In the genomic region with DNA sequence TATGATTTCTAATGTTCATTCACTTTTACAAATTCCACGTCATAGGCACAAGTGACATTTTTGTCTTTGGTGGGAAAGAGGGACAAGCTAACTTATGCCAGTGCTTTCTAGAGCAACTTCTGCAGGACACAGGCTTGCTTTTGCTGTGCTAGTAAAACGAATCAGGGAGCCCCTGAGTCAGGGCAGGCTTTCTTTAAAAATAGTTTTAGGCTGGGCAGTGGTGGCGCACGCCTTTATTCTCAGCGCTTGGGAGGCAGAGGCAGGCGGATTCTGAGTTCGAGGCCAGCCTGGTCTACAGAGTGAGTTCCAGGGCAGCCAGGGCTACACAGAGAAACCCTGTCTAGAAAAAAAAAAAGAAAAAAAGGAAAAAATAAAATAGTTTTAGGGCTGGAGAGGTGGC, we compare ENCODE assay signal across 21 mouse cellular contexts. TPM values are rescaled to one million over a fixed set of nuclear protein-coding genes. Genes with fewer than 3 reads are reported as not detected.
A peak's percentile ranks its signal among the peaks of the same experiment; 100 is the strongest.
DNase-seq lines count a peak whose midpoint lies in the region; ATAC-seq and TF ChIP-seq lines count a peak whose summit lies in the region.
"Had no signal": no experiment of that assay in that cellular context is flagged by ENCODE, and none has a peak within 500 bp of the region (broad histone marks: within the 10 kb centered on the region; RNA-seq: fewer than 3 reads in every experiment).

No protein-coding gene starts in this region.

- no peak for ATAC-seq in forebrain, embryonic 11.5 days (replicated peaks; ENCODE audit: low FRiP score)
- ATAC-seq in forebrain, embryonic 12.5 days (ENCODE audit: low FRiP score) = no peak
- no peak for ATAC-seq in midbrain, embryonic 11.5 days (ENCODE audit: low FRiP score)
- ATAC-seq in midbrain, postnatal 0 days (ENCODE audit: low FRiP score) = no peak
- ATAC-seq: activated CD4-positive, CD25-positive, alpha-beta regulatory T cell, adult 4 months; CD4-positive, CD25-positive, alpha-beta regulatory T cell, adult 4 months; Patski had no signal

- TF ChIP-seq CTCF in midbrain, postnatal 0 days (IDR thresholded peaks at IDR 0.05) = no peak

- intact Hi-C loops in heart, postnatal 25 days (cut with DNase I) = no loop called here

- no peaks in the 10 kb centered on the region for H3K27me3 ChIP-seq in forebrain, embryonic 11.5 days (ENCODE audit: control insufficient read depth, insufficient read depth, low read length)
- H3K27me3 ChIP-seq in forebrain, embryonic 12.5 days = no peaks in the 10 kb centered on the region
- H3K27me3 ChIP-seq in heart, embryonic 10.5 days (ENCODE audit: insufficient read depth, poor library complexity, severe bottlenecking) = no peaks in the 10 kb centered on the region
- no peaks in the 10 kb centered on the region for H3K27me3 ChIP-seq in midbrain, embryonic 11.5 days (ENCODE audit: control insufficient read depth, insufficient read depth, low read length)
- no peaks in the 10 kb centered on the region for H3K27me3 ChIP-seq in midbrain, postnatal 0 days (ENCODE audit: insufficient read depth, low read length)
- H3K27me3 ChIP-seq: CH12.LX, Patski had no signal

- H3K4me2 ChIP-seq in forebrain, embryonic 11.5 days (ENCODE audit: low read depth, low read length, severe bottlenecking) = no peak overlapping the region
- no peak overlapping the region for H3K4me2 ChIP-seq in forebrain, embryonic 12.5 days
- H3K4me2 ChIP-seq in midbrain, embryonic 11.5 days = no peak overlapping the region
- H3K4me2 ChIP-seq in midbrain, postnatal 0 days (ENCODE audit: low read depth, low read length, poor library complexity, severe bottlenecking) = no peak overlapping the region

- peak; percentile 31 for DNase-seq in forebrain, embryonic 11.5 days (ENCODE audit: low spot score)
- DNase-seq in heart, embryonic 10.5 days (ENCODE audit: low spot score) = peak; percentile 54
- no peak for DNase-seq in heart, postnatal 25 days (ENCODE audit: low spot score)
- peak; percentile 59 for DNase-seq in midbrain, embryonic 11.5 days (ENCODE audit: low spot score, missing footprints)
- no peak for DNase-seq in midbrain, postnatal 0 days (ENCODE audit: low spot score)
- DNase-seq: adrenal gland, adult 2 months; adrenal gland, adult 8-10 months; adrenal gland, postnatal 10 days; adrenal gland, postnatal 14 days; adrenal gland, postnatal 25 days; adrenal gland, postnatal 36 days; B cell, adult 2 months; cerebellum, adult 11 months; cerebellum, adult 11-12 months; cerebellum, adult 18-20 months had no signal

- H3K9me3 ChIP-seq in forebrain, embryonic 11.5 days (ENCODE audit: control insufficient read depth, low read length) = no peaks in the 10 kb centered on the region
- no peaks in the 10 kb centered on the region for H3K9me3 ChIP-seq in forebrain, embryonic 12.5 days
- no peaks in the 10 kb centered on the region for H3K9me3 ChIP-seq in heart, embryonic 10.5 days
- H3K9me3 ChIP-seq in midbrain, embryonic 11.5 days (ENCODE audit: control insufficient read depth, low read length) = no peaks in the 10 kb centered on the region
- H3K9me3 ChIP-seq in midbrain, postnatal 0 days (ENCODE audit: low read length) = no peaks in the 10 kb centered on the region
- H3K9me3 ChIP-seq: G1E had no signal

- H3K4me3 ChIP-seq in forebrain, embryonic 11.5 days (ENCODE audit: low read depth, low read length) = no peak overlapping the region
- H3K4me3 ChIP-seq in forebrain, embryonic 12.5 days (replicated peaks) = no peak overlapping the region
- H3K4me3 ChIP-seq in heart, embryonic 10.5 days = no peak overlapping the region
- H3K4me3 ChIP-seq in midbrain, embryonic 11.5 days (ENCODE audit: low read depth, low read length) = no peak overlapping the region
- H3K4me3 ChIP-seq in midbrain, postnatal 0 days (ENCODE audit: low read depth, low read length) = no peak overlapping the region

- no peak overlapping the region for H3K27ac ChIP-seq in forebrain, embryonic 11.5 days (ENCODE audit: low read depth, low read length)
- no peak overlapping the region for H3K27ac ChIP-seq in forebrain, embryonic 12.5 days
- no peak overlapping the region for H3K27ac ChIP-seq in heart, embryonic 10.5 days
- no peak overlapping the region for H3K27ac ChIP-seq in midbrain, embryonic 11.5 days (ENCODE audit: low read depth, low read length)
- H3K27ac ChIP-seq in midbrain, postnatal 0 days (ENCODE audit: low read depth, low read length) = no peak overlapping the region

- 94% methylated on average over 7 of the region's 7 CpGs for WGBS in forebrain, embryonic 11.5 days
- 96% methylated on average over 7 of the region's 7 CpGs for WGBS in forebrain, embryonic 12.5 days
- WGBS in heart, embryonic 10.5 days = 90% methylated on average over 7 of the region's 7 CpGs
- 95% methylated on average over 7 of the region's 7 CpGs for WGBS in midbrain, embryonic 11.5 days
- WGBS in midbrain, postnatal 0 days = 98% methylated on average over 7 of the region's 7 CpGs

- H3K4me1 ChIP-seq in forebrain, embryonic 11.5 days (replicated peaks; ENCODE audit: control insufficient read depth, insufficient read depth, low read length) = no peaks in the 10 kb centered on the region
- no peaks in the 10 kb centered on the region for H3K4me1 ChIP-seq in forebrain, embryonic 12.5 days
- no peaks in the 10 kb centered on the region for H3K4me1 ChIP-seq in heart, embryonic 10.5 days
- H3K4me1 ChIP-seq in midbrain, embryonic 11.5 days (ENCODE audit: control insufficient read depth, insufficient read depth, low read length) = no peaks in the 10 kb centered on the region
- no peaks in the 10 kb centered on the region for H3K4me1 ChIP-seq in midbrain, postnatal 0 days (ENCODE audit: insufficient read depth, low read length)

- no peak overlapping the region for H3K9ac ChIP-seq in forebrain, embryonic 11.5 days (ENCODE audit: low read length)
- H3K9ac ChIP-seq in forebrain, embryonic 12.5 days = no peak overlapping the region
- no peak overlapping the region for H3K9ac ChIP-seq in midbrain, embryonic 11.5 days (ENCODE audit: low read length)
- no peak overlapping the region for H3K9ac ChIP-seq in midbrain, postnatal 0 days (replicated peaks; ENCODE audit: low read length, poor library complexity, severe bottlenecking)

- peaks cover 2% of the 10 kb centered on the region; the same call in 1 of the 2 replicates for H3K36me3 ChIP-seq in forebrain, embryonic 11.5 days (ENCODE audit: control insufficient read depth, insufficient read depth, low read length)
- peaks cover 59% of the 10 kb centered on the region for H3K36me3 ChIP-seq in forebrain, embryonic 12.5 days (replicated peaks)
- H3K36me3 ChIP-seq in heart, embryonic 10.5 days = peaks cover 60% of the 10 kb centered on the region
- peaks cover 11% of the 10 kb centered on the region for H3K36me3 ChIP-seq in midbrain, embryonic 11.5 days (ENCODE audit: control insufficient read depth, insufficient read depth, low read length)
- peaks cover 25% of the 10 kb centered on the region for H3K36me3 ChIP-seq in midbrain, postnatal 0 days (ENCODE audit: insufficient read depth, low read length)

RNA-seq across cellular contexts. Expression of a gene that starts 12.8 kb away (rescaled TPM):
- 137 and 139 TPM in 2 replicates for polyA plus RNA-seq in forebrain, embryonic 11.5 days (2014; fragmentation: Nextera tagmentation; extraction: Ambion mirVana)
- polyA plus RNA-seq in forebrain, embryonic 12.5 days (2016; fragmentation: Nextera tagmentation; extraction: Ambion mirVana) = 160 and 169 TPM in 2 replicates
- polyA plus RNA-seq in heart, embryonic 10.5 days (2016; fragmentation: Nextera tagmentation; extraction: Ambion mirVana) = 127 and 162 TPM in 2 replicates
- 100 to 1,000 TPM; 306 to 315 TPM for total RNA-seq in heart, postnatal 25 days (2021)
- 152 and 155 TPM in 2 replicates for polyA plus RNA-seq in midbrain, embryonic 11.5 days (2014; fragmentation: Nextera tagmentation; extraction: Ambion mirVana)
- total RNA-seq in midbrain, postnatal 0 days (2014; rRNA removed) = 92.1 and 121 TPM in 2 replicates
- polyA plus RNA-seq in midbrain, postnatal 0 days (2015; fragmentation: Nextera tagmentation; extraction: Ambion mirVana) = 378 and 395 TPM in 2 replicates

RNA-seq across cellular contexts. Expression of a gene that starts 15.7 kb away (rescaled TPM):
- polyA plus RNA-seq in forebrain, embryonic 11.5 days (2014; fragmentation: Nextera tagmentation; extraction: Ambion mirVana) = 25.8 and 26.4 TPM in 2 replicates
- 24.8 and 25.9 TPM in 2 replicates for polyA plus RNA-seq in forebrain, embryonic 12.5 days (2016; fragmentation: Nextera tagmentation; extraction: Ambion mirVana)
- 10.6 and 11.7 TPM in 2 replicates for polyA plus RNA-seq in heart, embryonic 10.5 days (2016; fragmentation: Nextera tagmentation; extraction: Ambion mirVana)
- total RNA-seq in heart, postnatal 25 days (2021) = 10 to 100 TPM; 12.8 to 14.6 TPM
- polyA plus RNA-seq in midbrain, embryonic 11.5 days (2014; fragmentation: Nextera tagmentation; extraction: Ambion mirVana) = 24.8 and 24.9 TPM in 2 replicates
- total RNA-seq in midbrain, postnatal 0 days (2014; rRNA removed) = 21.7 and 28.0 TPM in 2 replicates
- 12.8 and 14.6 TPM in 2 replicates for polyA plus RNA-seq in midbrain, postnatal 0 days (2015; fragmentation: Nextera tagmentation; extraction: Ambion mirVana)

RNA-seq across cellular contexts. Expression of a gene that starts 46.8 kb away (rescaled TPM):
- polyA plus RNA-seq in forebrain, embryonic 11.5 days (2014; fragmentation: Nextera tagmentation; extraction: Ambion mirVana) = 139 and 150 TPM in 2 replicates
- 136 and 153 TPM in 2 replicates for polyA plus RNA-seq in forebrain, embryonic 12.5 days (2016; fragmentation: Nextera tagmentation; extraction: Ambion mirVana)
- polyA plus RNA-seq in heart, embryonic 10.5 days (2016; fragmentation: Nextera tagmentation; extraction: Ambion mirVana) = 59.7 and 65.2 TPM in 2 replicates
- 10 to 100 TPM; 46.5 to 53.1 TPM for total RNA-seq in heart, postnatal 25 days (2021)
- 176 and 184 TPM in 2 replicates for polyA plus RNA-seq in midbrain, embryonic 11.5 days (2014; fragmentation: Nextera tagmentation; extraction: Ambion mirVana)
- total RNA-seq in midbrain, postnatal 0 days (2014; rRNA removed) = 91.4 and 100 TPM in 2 replicates
- 175 and 179 TPM in 2 replicates for polyA plus RNA-seq in midbrain, postnatal 0 days (2015; fragmentation: Nextera tagmentation; extraction: Ambion mirVana)
- polyA plus RNA-seq: G1E had no signal

Comparison
In these comparisons a context has a peak if more than half of its experiments do, and no peak if none do; other contexts are left out.
1. DNase-seq: peak in forebrain, embryonic 11.5 days (single experiment), heart, embryonic 10.5 days (single experiment) and midbrain, embryonic 11.5 days (single experiment); none in heart, postnatal 25 days (single experiment) and midbrain, postnatal 0 days (single experiment).